Mouse (Mus musculus) stomach, adult 2 months (tissue): Measurements from ENCODE around the gene Hnf4a. TPM values are rescaled to one million over a fixed set of nuclear protein-coding genes. Genes with fewer than 3 reads are reported as not detected.

Experiments used
- polyA plus RNA-seq: library from polyadenylated mRNA; depleted of rRNA; stranded (reverse); fragments of >200 nt; gene quantifications from 2 replicates; pipeline ENCODE4 v1.2.3, GENCODE M21; 2012; rRNA removed

Hnf4a gene
- polyA plus RNA-seq, result 92.7 and 94.7 TPM in 2 replicates

DNA sequence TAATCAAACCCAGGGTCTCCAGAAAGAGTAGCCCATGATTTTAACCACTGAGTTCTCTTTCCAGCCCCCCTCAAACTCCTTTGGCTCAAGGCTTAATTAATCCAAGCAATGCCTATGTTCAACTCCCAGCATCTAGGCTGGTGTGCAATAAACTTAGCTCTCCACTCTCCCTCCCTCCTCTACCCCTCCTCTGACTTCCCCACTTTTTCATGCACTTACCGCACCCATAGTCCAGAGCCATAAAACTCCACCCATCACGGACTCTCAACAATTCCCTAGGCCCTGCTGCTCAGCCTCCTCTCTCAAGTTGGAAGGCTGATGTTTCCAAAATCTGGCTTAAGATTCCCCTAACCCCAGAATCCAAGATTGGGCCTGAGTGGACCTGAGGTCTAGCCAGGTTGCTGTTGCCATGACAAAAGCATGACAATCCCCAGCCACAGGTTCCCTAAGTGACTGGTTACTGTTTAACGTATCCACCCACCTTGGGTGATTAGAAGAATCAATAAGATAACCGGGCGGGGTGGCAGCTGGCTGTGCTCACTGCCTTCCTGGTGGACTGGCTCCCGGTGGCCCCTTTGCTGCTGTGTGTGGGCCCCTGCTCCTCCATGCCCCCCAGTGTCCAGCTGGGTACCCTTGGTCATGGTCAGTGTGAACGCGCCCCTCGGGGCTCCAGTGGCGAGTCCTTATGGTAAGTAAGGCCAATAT is at the start of gene Hnf4a:
Hnf4a (plus strand) TSS at position 509 of the 705 bp plus-strand sequence.

DNA sequence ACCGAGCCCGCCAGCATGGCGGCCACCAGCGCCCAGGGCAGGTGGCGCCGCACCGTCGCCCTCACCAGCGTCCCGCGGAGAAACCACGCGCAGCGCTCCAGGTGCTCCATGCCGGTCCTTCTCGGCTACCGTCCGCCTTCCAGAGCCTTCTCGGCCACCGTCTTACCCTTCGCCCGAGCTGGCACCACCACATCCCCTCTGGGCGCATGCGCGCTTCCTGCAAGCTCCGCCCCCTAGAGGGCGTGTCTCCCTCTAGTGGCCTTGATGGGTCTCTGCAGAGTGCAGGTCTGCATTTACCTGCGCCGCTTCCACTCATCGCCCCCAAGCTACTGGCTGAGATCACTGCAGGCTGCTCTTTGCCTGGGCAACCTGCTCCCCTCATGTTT is 34.1 kb upstream of the Hnf4a start, which contains the start of gene Fitm2:
Fitm2 (minus strand) TSS at position 164 of the 386 bp plus-strand sequence.

DNA sequence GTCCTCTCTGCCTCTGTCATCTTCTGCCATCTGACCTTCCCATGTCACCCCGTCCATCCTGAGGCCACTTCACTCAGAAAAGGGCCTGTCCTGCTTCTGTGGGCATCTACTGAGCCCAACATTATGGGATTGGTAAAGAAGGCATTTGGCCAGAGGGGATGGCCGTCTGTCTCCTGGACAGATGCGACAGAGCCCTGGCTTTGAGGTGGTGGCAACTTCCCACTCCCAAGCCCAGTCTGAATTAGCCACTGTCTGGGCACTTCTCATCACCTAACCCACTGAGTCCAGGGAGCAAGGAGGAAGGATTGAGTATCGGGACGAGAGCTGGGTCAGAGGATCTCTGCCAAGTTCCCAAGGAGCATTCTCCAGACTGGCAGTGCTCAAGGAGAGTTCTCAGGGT is 14.6 kb upstream of the Hnf4a start, which contains the start of gene R3hdml:
R3hdml (plus strand) TSS at position 301 of the 400 bp plus-strand sequence.

GRCm38 (mm10) chr2:163602101-163602971 is 95.7 kb downstream of the Hnf4a start, which contains the start of gene Ttpal:
Gene Ttpal (plus strand): TSS chr2:163602314.

Other genes starting within 250 kb of the Hnf4a start
- 37.3 and 84.4 TPM in 2 replicates for gene Jph2, start 108.8 kb upstream of the Hnf4a start, polyA plus RNA-seq
- gene Oser1, start 82.1 kb upstream of the Hnf4a start, polyA plus RNA-seq, result 2.0 and 2.9 TPM in 2 replicates
- 0.68 and 1.2 TPM in 2 replicates for gene Gdap1l1, start 68.3 kb upstream of the Hnf4a start, polyA plus RNA-seq
- 8.1 and 8.9 TPM in 2 replicates for gene Fitm2, start 34.2 kb upstream of the Hnf4a start, polyA plus RNA-seq
- gene R3hdml, start 14.5 kb upstream of the Hnf4a start, polyA plus RNA-seq, result 0.09 and 0.33 TPM in 2 replicates
- 8.6 and 9.8 TPM in 2 replicates for gene Ttpal, start 95.5 kb downstream of the Hnf4a start, polyA plus RNA-seq
- gene Serinc3, start 138.3 kb downstream of the Hnf4a start, polyA plus RNA-seq, result 65.6 and 69.2 TPM in 2 replicates
- 54.6 and 92.8 TPM in 2 replicates for gene Pkig, start 151.6 kb downstream of the Hnf4a start, polyA plus RNA-seq
- gene Ada, start 243.4 kb downstream of the Hnf4a start, polyA plus RNA-seq, result 7.0 and 10.8 TPM in 2 replicates